Mouse (Mus musculus): ENCODE data around the gene Rnf8. TPM values are rescaled to one million over a fixed set of nuclear protein-coding genes. Genes with fewer than 3 reads are reported as not detected.

The Rnf8 gene
- polyA plus RNA-seq, 1 experiment from 2014 or later: 109 TPM

- no peak overlapping the region for H3K4me2 ChIP-seq (ENCODE audit: low read depth)
- H3K9ac ChIP-seq (ENCODE audit: low read length): no peak overlapping the region
- no peaks in the 10 kb centered on the region for H3K27me3 ChIP-seq (ENCODE audit: control insufficient read depth, insufficient read depth, low read length)
- no peak for DNase-seq (ENCODE audit: low spot score)
- no peak overlapping the region for H3K4me3 ChIP-seq (ENCODE audit: low read depth, low read length)
- 93% methylated on average over 6 of the region's 6 CpGs for WGBS
- H3K4me1 ChIP-seq (ENCODE audit: control insufficient read depth, insufficient read depth, low read length): peaks cover 4% of the 10 kb centered on the region
- ATAC-seq (ENCODE audit: insufficient read depth, low FRiP score, low TSS enrichment): no peak
- H3K9me3 ChIP-seq (ENCODE audit: control insufficient read depth, low read length): no peaks in the 10 kb centered on the region
- H3K36me3 ChIP-seq (ENCODE audit: control insufficient read depth, insufficient read depth, low read length): no peaks in the 10 kb centered on the region; the same call in 1 of the 2 replicates
- no peak overlapping the region for H3K27ac ChIP-seq (ENCODE audit: low read depth, low read length)
Observed at GRCm38 (mm10) chr17:29585446-29585845, 29.1 kb upstream of the Rnf8 start.

GRCm38 (mm10) chr17:29586921-29587320, 27.7 kb upstream of the Rnf8 start:
- no peak overlapping the region for H3K27ac ChIP-seq (ENCODE audit: low read depth, low read length)
- no peak overlapping the region for H3K4me2 ChIP-seq (ENCODE audit: low read depth)
- ATAC-seq (ENCODE audit: insufficient read depth, low FRiP score, low TSS enrichment) (no peak), DNase-seq (ENCODE audit: low spot score) (no peak)
- H3K27me3 ChIP-seq (ENCODE audit: control insufficient read depth, insufficient read depth, low read length): no peaks in the 10 kb centered on the region
- no peak overlapping the region for H3K9ac ChIP-seq (ENCODE audit: low read length)
- H3K4me3 ChIP-seq (ENCODE audit: low read depth, low read length): no peak overlapping the region
- no peaks in the 10 kb centered on the region; the same call in none of the 2 replicates for H3K36me3 ChIP-seq (ENCODE audit: control insufficient read depth, insufficient read depth, low read length)
- H3K9me3 ChIP-seq (ENCODE audit: control insufficient read depth, low read length): no peaks in the 10 kb centered on the region
- 86% methylated on average over 9 of the region's 9 CpGs for WGBS
- H3K4me1 ChIP-seq (ENCODE audit: control insufficient read depth, insufficient read depth, low read length): peaks cover 4% of the 10 kb centered on the region

GRCm38 (mm10) chr17:29589221-29589898, 25.2 kb upstream of the Rnf8 start:
- no peak overlapping the region for H3K4me2 ChIP-seq (ENCODE audit: low read depth)

GRCm38 (mm10) chr17:29595891-29596770, 18.5 kb upstream of the Rnf8 start:
- Histone ChIP-seq H3K9me3 (ENCODE audit: control insufficient read depth, low read length) (no peaks in the 10 kb centered on the region), H3K4me1 (ENCODE audit: control insufficient read depth, insufficient read depth, low read length) (peaks cover 11% of the 10 kb centered on the region), H3K27me3 (ENCODE audit: control insufficient read depth, insufficient read depth, low read length) (no peaks in the 10 kb centered on the region), H3K36me3 (ENCODE audit: control insufficient read depth, insufficient read depth, low read length) (peaks cover 2% of the 10 kb centered on the region; the same call in 1 of the 2 replicates), H3K27ac (ENCODE audit: low read depth, low read length) (no peak overlapping the region), H3K9ac (ENCODE audit: low read length) (peak overlapping the region; percentile 19), H3K4me2 (ENCODE audit: low read depth) (no peak overlapping the region), H3K4me3 (ENCODE audit: low read depth, low read length) (no peak overlapping the region)
- no peak for ATAC-seq (ENCODE audit: insufficient read depth, low FRiP score, low TSS enrichment)
- DNase-seq (ENCODE audit: low spot score): no peak
- WGBS: 80% methylated on average over 15 of the region's 15 CpGs

More at GRCm38 (mm10) chr17:29589221-29589898, 25.2 kb upstream of the Rnf8 start:
- H3K9me3 ChIP-seq (ENCODE audit: control insufficient read depth, low read length): no peaks in the 10 kb centered on the region
- no peak overlapping the region for H3K9ac ChIP-seq (ENCODE audit: low read length)
- H3K4me3 ChIP-seq (ENCODE audit: low read depth, low read length): no peak overlapping the region
- peak overlapping the region; percentile 35; the same call in 1 of the 2 replicates for H3K27ac ChIP-seq (ENCODE audit: low read depth, low read length)
- H3K4me1 ChIP-seq (ENCODE audit: control insufficient read depth, insufficient read depth, low read length): peaks cover 4% of the 10 kb centered on the region
- H3K36me3 ChIP-seq (ENCODE audit: control insufficient read depth, insufficient read depth, low read length): no peaks in the 10 kb centered on the region; the same call in 1 of the 2 replicates
- peak; percentile 35 for DNase-seq (ENCODE audit: low spot score)
- peak; percentile 35; the same call in 1 of the 2 replicates for ATAC-seq (ENCODE audit: insufficient read depth, low FRiP score, low TSS enrichment)
- 36% methylated on average over 11 of the region's 11 CpGs for WGBS
- H3K27me3 ChIP-seq (ENCODE audit: control insufficient read depth, insufficient read depth, low read length): no peaks in the 10 kb centered on the region

- no peak overlapping the region for H3K4me2 ChIP-seq (ENCODE audit: low read depth)
- 76% methylated on average over 13 of the region's 13 CpGs for WGBS
- no peaks in the 10 kb centered on the region for H3K9me3 ChIP-seq (ENCODE audit: control insufficient read depth, low read length)
- peak; percentile 23; the same call in 1 of the 2 replicates for ATAC-seq (ENCODE audit: insufficient read depth, low FRiP score, low TSS enrichment)
- no peak overlapping the region for H3K9ac ChIP-seq (ENCODE audit: low read length)
- no peaks in the 10 kb centered on the region for H3K27me3 ChIP-seq (ENCODE audit: control insufficient read depth, insufficient read depth, low read length)
- H3K4me3 ChIP-seq (ENCODE audit: low read depth, low read length): no peak overlapping the region
- peaks cover 2% of the 10 kb centered on the region; the same call in 1 of the 2 replicates for H3K36me3 ChIP-seq (ENCODE audit: control insufficient read depth, insufficient read depth, low read length)
- peaks cover 11% of the 10 kb centered on the region for H3K4me1 ChIP-seq (ENCODE audit: control insufficient read depth, insufficient read depth, low read length)
- H3K27ac ChIP-seq (ENCODE audit: low read depth, low read length): peak overlapping the region; percentile 23; the same call in 1 of the 2 replicates
- DNase-seq (ENCODE audit: low spot score): no peak
Observed at GRCm38 (mm10) chr17:29596771-29597132, 17.8 kb upstream of the Rnf8 start.

GRCm38 (mm10) chr17:29599051-29599450, 15.5 kb upstream of the Rnf8 start:
- Histone ChIP-seq H3K4me3 (ENCODE audit: low read depth, low read length) (no peak overlapping the region), H3K36me3 (ENCODE audit: control insufficient read depth, insufficient read depth, low read length) (peaks cover 5% of the 10 kb centered on the region; the same call in 1 of the 2 replicates), H3K27ac (ENCODE audit: low read depth, low read length) (no peak overlapping the region), H3K9ac (ENCODE audit: low read length) (no peak overlapping the region), H3K27me3 (ENCODE audit: control insufficient read depth, insufficient read depth, low read length) (no peaks in the 10 kb centered on the region), H3K4me1 (ENCODE audit: control insufficient read depth, insufficient read depth, low read length) (peaks cover 11% of the 10 kb centered on the region), H3K9me3 (ENCODE audit: control insufficient read depth, low read length) (no peaks in the 10 kb centered on the region), H3K4me2 (ENCODE audit: low read depth) (no peak overlapping the region)
- ATAC-seq (ENCODE audit: insufficient read depth, low FRiP score, low TSS enrichment) (no peak), DNase-seq (ENCODE audit: low spot score) (no peak)
- 91% methylated on average over 14 of the region's 14 CpGs for WGBS

DNA sequence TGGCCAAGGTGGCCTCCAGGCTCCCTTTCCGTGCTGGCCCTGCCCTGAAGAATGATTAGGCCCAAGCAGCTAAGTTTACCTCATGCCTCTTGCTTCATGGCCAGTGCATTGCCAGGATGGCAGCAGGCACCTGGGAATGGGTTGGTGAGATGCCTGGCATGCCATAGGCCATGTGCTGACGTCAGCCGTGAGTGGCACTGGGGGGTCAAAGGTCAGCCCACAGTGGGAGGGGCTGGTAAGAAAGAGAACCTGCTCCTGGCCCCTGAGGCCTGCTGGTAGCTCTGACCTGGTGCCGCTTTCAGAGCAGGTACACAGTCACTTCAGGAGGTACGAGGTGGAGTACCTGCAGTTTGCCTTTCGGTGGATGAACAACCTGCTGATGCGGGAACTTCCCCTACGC, 15.1 kb upstream of the Rnf8 start:
- Histone ChIP-seq H3K27me3 (ENCODE audit: control insufficient read depth, insufficient read depth, low read length) (no peaks in the 10 kb centered on the region), H3K4me1 (ENCODE audit: control insufficient read depth, insufficient read depth, low read length) (peaks cover 11% of the 10 kb centered on the region), H3K9me3 (ENCODE audit: control insufficient read depth, low read length) (no peaks in the 10 kb centered on the region), H3K36me3 (ENCODE audit: control insufficient read depth, insufficient read depth, low read length) (peaks cover 5% of the 10 kb centered on the region; the same call in 1 of the 2 replicates), H3K4me2 (ENCODE audit: low read depth) (no peak overlapping the region), H3K27ac (ENCODE audit: low read depth, low read length) (no peak overlapping the region), H3K4me3 (ENCODE audit: low read depth, low read length) (no peak overlapping the region), H3K9ac (ENCODE audit: low read length) (no peak overlapping the region)
- ATAC-seq (ENCODE audit: insufficient read depth, low FRiP score, low TSS enrichment) (no peak), DNase-seq (ENCODE audit: low spot score) (no peak)
- 88% methylated on average over 8 of the region's 8 CpGs for WGBS

- ATAC-seq (ENCODE audit: insufficient read depth, low FRiP score, low TSS enrichment): no peak
- no peaks in the 10 kb centered on the region for H3K9me3 ChIP-seq (ENCODE audit: control insufficient read depth, low read length)
- WGBS: 79% methylated on average over 4 of the region's 4 CpGs
- no peaks in the 10 kb centered on the region for H3K27me3 ChIP-seq (ENCODE audit: control insufficient read depth, insufficient read depth, low read length)
- H3K36me3 ChIP-seq (ENCODE audit: control insufficient read depth, insufficient read depth, low read length): peaks cover 7% of the 10 kb centered on the region
- H3K4me1 ChIP-seq (ENCODE audit: control insufficient read depth, insufficient read depth, low read length): peaks cover 7% of the 10 kb centered on the region
- no peak overlapping the region for H3K4me3 ChIP-seq (ENCODE audit: low read depth, low read length)
- H3K27ac ChIP-seq (ENCODE audit: low read depth, low read length): no peak overlapping the region
- DNase-seq (ENCODE audit: low spot score): no peak
- no peak overlapping the region for H3K4me2 ChIP-seq (ENCODE audit: low read depth)
- no peak overlapping the region for H3K9ac ChIP-seq (ENCODE audit: low read length)
Observed at GRCm38 (mm10) chr17:29601391-29601790, 13.2 kb upstream of the Rnf8 start.
